Mouse (Mus musculus): Measurements from ENCODE around the gene Scg5. TPM values are rescaled to one million over a fixed set of nuclear protein-coding genes. Genes with fewer than 3 reads are reported as not detected.

Gene Scg5
- polyA plus RNA-seq, 1 experiment = 2.1 TPM

GRCm38 (mm10) chr2:113820117-113820516, 8.8 kb downstream of the Scg5 start:
- WGBS = 70% methylated on average over 15 of the region's 15 CpGs
- Histone ChIP-seq H3K4me1 (ENCODE audit: control insufficient read depth, insufficient read depth, low read length) (no peaks in the 10 kb centered on the region; the same call in 1 of the 2 replicates), H3K4me3 (replicated peaks; ENCODE audit: control insufficient read depth, low read depth, low read length) (no peak overlapping the region), H3K27ac (ENCODE audit: control insufficient read depth, insufficient read depth, low read depth, low read length, poor library complexity) (no peak overlapping the region)
- TF ChIP-seq CTCF (IDR thresholded peaks at IDR 0.05; ENCODE audit: control insufficient read depth, insufficient read depth, low read length) = no peak
- no peak for TF ChIP-seq POLR2A (IDR thresholded peaks at IDR 0.05; ENCODE audit: borderline replicate concordance, control insufficient read depth, low read depth, low read length)

- no peak overlapping the region for H3K27ac ChIP-seq (ENCODE audit: control insufficient read depth, insufficient read depth, low read depth, low read length, poor library complexity)
- TF ChIP-seq CTCF (IDR thresholded peaks at IDR 0.05; ENCODE audit: control insufficient read depth, insufficient read depth, low read length) (no peak), POLR2A (IDR thresholded peaks at IDR 0.05; ENCODE audit: borderline replicate concordance, control insufficient read depth, low read depth, low read length) (no peak)
- no peaks in the 10 kb centered on the region; the same call in 1 of the 2 replicates for H3K4me1 ChIP-seq (ENCODE audit: control insufficient read depth, insufficient read depth, low read length)
- 79% methylated on average over 14 of the region's 14 CpGs for WGBS
- H3K4me3 ChIP-seq (replicated peaks; ENCODE audit: control insufficient read depth, low read depth, low read length) = no peak overlapping the region
These were observed 11.0 kb downstream of the Scg5 start for GRCm38 (mm10) chr2:113817681-113818606.

- WGBS = 22% methylated on average over 9 of the region's 9 CpGs
- H3K27ac ChIP-seq (ENCODE audit: control insufficient read depth, insufficient read depth, low read depth, low read length, poor library complexity) = no peak overlapping the region
- TF ChIP-seq CTCF (IDR thresholded peaks at IDR 0.05; ENCODE audit: control insufficient read depth, insufficient read depth, low read length) = peak; percentile 41
- TF ChIP-seq POLR2A (IDR thresholded peaks at IDR 0.05; ENCODE audit: borderline replicate concordance, control insufficient read depth, low read depth, low read length) = no peak
- H3K4me3 ChIP-seq (replicated peaks; ENCODE audit: control insufficient read depth, low read depth, low read length) = no peak overlapping the region
- H3K4me1 ChIP-seq (ENCODE audit: control insufficient read depth, insufficient read depth, low read length) = no peaks in the 10 kb centered on the region
These were observed 21.3 kb downstream of the Scg5 start for GRCm38 (mm10) chr2:113807640-113808039.

DNA sequence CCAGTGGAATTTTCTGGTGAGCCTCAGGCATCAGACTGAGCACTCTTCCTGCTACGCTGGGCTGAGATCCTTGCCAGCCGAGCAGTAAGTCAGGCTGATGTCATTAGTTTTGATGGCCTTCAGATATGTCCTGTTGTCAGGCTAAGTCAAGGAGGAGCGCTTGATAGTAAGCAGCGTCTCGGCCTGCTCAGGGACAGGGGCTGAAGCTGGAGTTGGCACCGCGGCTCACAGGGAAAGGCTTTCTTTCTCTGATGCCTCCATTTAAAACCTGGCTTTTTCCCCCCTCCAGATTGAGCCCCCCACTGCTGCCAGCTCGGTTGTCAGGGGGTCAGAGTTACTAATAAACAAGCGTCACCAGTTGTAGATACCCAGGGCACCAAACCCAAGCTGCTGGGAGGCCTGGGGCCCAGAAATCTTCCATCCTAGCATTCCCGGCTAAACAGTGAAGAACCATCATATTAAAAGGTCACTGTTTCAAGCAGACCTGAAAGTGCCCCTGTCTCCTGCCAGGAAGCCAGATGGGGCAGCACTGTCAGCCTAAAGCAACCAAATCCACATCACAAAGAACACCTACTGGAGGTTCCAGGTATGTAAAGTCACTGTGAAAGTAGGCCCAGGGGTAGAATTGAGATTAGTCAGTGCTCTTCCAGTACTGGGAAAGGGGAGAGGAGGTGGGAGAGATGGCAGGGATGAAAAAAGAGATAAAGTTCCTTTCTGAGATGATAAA, 21.9 kb downstream of the Scg5 start:
- TF ChIP-seq CTCF (IDR thresholded peaks at IDR 0.05; ENCODE audit: control insufficient read depth, insufficient read depth, low read length) = no peak
- no peak for TF ChIP-seq POLR2A (IDR thresholded peaks at IDR 0.05; ENCODE audit: borderline replicate concordance, control insufficient read depth, low read depth, low read length)
- Histone ChIP-seq H3K4me3 (replicated peaks; ENCODE audit: control insufficient read depth, low read depth, low read length) (no peak overlapping the region), H3K27ac (ENCODE audit: control insufficient read depth, insufficient read depth, low read depth, low read length, poor library complexity) (no peak overlapping the region), H3K4me1 (ENCODE audit: control insufficient read depth, insufficient read depth, low read length) (no peaks in the 10 kb centered on the region)
- WGBS = 80% methylated on average over 10 of the region's 10 CpGs

DNA sequence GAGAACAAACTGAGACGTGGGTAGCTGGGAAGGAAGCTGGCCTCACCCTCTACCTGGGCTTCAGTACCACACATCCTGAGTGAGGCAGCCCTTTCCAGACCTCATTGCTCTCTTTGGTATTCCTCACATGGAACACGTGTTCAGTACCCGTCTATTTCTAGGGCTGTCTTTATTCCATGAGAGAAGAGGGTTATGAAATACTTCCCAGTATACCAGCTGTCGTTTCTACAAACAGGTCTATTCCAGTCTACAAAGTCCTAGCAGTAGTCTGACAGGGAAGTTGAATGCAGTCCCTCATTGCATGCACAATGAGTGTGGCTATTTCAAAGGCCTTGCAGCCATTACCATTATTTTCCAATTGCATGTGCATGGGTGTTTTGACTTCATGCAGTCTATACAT, 23.2 kb downstream of the Scg5 start:
- WGBS = 50% methylated on average over 4 of the region's 4 CpGs
- TF ChIP-seq CTCF (IDR thresholded peaks at IDR 0.05; ENCODE audit: control insufficient read depth, insufficient read depth, low read length) = no peak
- no peak for TF ChIP-seq POLR2A (IDR thresholded peaks at IDR 0.05; ENCODE audit: borderline replicate concordance, control insufficient read depth, low read depth, low read length)

GRCm38 (mm10) chr2:113803753-113804152, 25.2 kb downstream of the Scg5 start:
- 31% methylated on average over 1 of the region's 1 CpGs for WGBS
- Histone ChIP-seq H3K27ac (ENCODE audit: control insufficient read depth, insufficient read depth, low read depth, low read length, poor library complexity) (no peak overlapping the region), H3K4me1 (ENCODE audit: control insufficient read depth, insufficient read depth, low read length) (no peaks in the 10 kb centered on the region), H3K4me3 (replicated peaks; ENCODE audit: control insufficient read depth, low read depth, low read length) (no peak overlapping the region)
- TF ChIP-seq POLR2A (IDR thresholded peaks at IDR 0.05; ENCODE audit: borderline replicate concordance, control insufficient read depth, low read depth, low read length) = no peak
- no peak for TF ChIP-seq CTCF (IDR thresholded peaks at IDR 0.05; ENCODE audit: control insufficient read depth, insufficient read depth, low read length)

More for the DNA sequence above, 23.2 kb downstream of the Scg5 start:
- Histone ChIP-seq H3K4me1 (ENCODE audit: control insufficient read depth, insufficient read depth, low read length) (no peaks in the 10 kb centered on the region), H3K27ac (ENCODE audit: control insufficient read depth, insufficient read depth, low read depth, low read length, poor library complexity) (no peak overlapping the region), H3K4me3 (replicated peaks; ENCODE audit: control insufficient read depth, low read depth, low read length) (no peak overlapping the region)

DNA sequence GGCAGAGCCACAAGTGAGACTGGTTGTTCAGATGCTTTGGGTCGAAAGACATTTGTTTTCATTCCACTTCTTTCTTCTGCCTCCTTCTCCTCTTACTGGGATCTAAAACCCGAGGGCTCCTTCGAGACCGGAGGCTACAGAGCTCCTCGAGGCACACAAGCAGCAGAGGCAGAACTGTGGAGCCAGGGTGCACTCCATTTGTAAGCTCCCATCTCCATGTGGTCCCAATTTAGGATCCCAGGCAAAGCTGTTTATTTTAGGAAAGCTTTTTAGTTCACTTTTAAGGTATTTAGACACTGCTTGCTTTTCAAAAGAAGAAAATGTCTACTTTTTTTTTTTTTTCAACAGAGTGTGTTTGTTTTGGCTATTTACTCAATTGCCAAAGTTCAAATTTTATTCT, 28.1 kb downstream of the Scg5 start:
- Histone ChIP-seq H3K4me3 (replicated peaks; ENCODE audit: control insufficient read depth, low read depth, low read length) (no peak overlapping the region), H3K27ac (ENCODE audit: control insufficient read depth, insufficient read depth, low read depth, low read length, poor library complexity) (no peak overlapping the region), H3K4me1 (ENCODE audit: control insufficient read depth, insufficient read depth, low read length) (no peaks in the 10 kb centered on the region)
- 72% methylated on average over 5 of the region's 5 CpGs for WGBS
- TF ChIP-seq POLR2A (IDR thresholded peaks at IDR 0.05; ENCODE audit: borderline replicate concordance, control insufficient read depth, low read depth, low read length) (no peak), CTCF (IDR thresholded peaks at IDR 0.05; ENCODE audit: control insufficient read depth, insufficient read depth, low read length) (no peak)

GRCm38 (mm10) chr2:113798605-113799004, 30.3 kb downstream of the Scg5 start:
- Histone ChIP-seq H3K4me3 (replicated peaks; ENCODE audit: control insufficient read depth, low read depth, low read length) (no peak overlapping the region), H3K4me1 (ENCODE audit: control insufficient read depth, insufficient read depth, low read length) (no peaks in the 10 kb centered on the region), H3K27ac (ENCODE audit: control insufficient read depth, insufficient read depth, low read depth, low read length, poor library complexity) (no peak overlapping the region)
- no peak for TF ChIP-seq CTCF (IDR thresholded peaks at IDR 0.05; ENCODE audit: control insufficient read depth, insufficient read depth, low read length)
- TF ChIP-seq POLR2A (IDR thresholded peaks at IDR 0.05; ENCODE audit: borderline replicate concordance, control insufficient read depth, low read depth, low read length) = no peak
- 82% methylated on average over 13 of the region's 13 CpGs for WGBS
